Mouse (Mus musculus) layer of hippocampus, postnatal 25 days (tissue): Measurements from ENCODE around the gene Pgls. TPM values are rescaled to one million over a fixed set of nuclear protein-coding genes. Genes with fewer than 3 reads are reported as not detected.
A peak's percentile ranks its signal among the peaks of the same experiment; 100 is the strongest.

ENCODE experiments used
- DNase-seq, 2 experiments: peaks; one replicate each; pipeline ENCODE4 v3.0.0; 2022; ENCODE audit warnings: mixed read lengths in 2 of 2, low spot score in 1 of 2; ENCODE audit errors: extremely low spot score in 1 of 2
- microRNA-seq, 2 experiments: library from miRNA; unstranded; fragments of <30 nt; microRNA quantifications; one replicate each; pipeline ENCODE4 v1.2.0; 2021
- total RNA-seq, 2 experiments: library from RNA; stranded (reverse); gene quantifications; 2 replicates each; pipeline ENCODE4 v1.2.3; 2021

Gene Pgls
- total RNA-seq, 2 experiments from 2014 or later: 36.3 to 38.9 TPM

GRCm38 (mm10) chr8:71633164-71633563, 41.2 kb downstream of the Pgls start:
- DNase-seq: peak in 1 of 2 experiments; percentile 48

GRCm38 (mm10) chr8:71633981-71634667, 42.1 kb downstream of the Pgls start:
- DNase-seq: no peak

- no peak for DNase-seq
Observed at GRCm38 (mm10) chr8:71637149-71638095, 45.4 kb downstream of the Pgls start.

GRCm38 (mm10) chr8:71638321-71638720, 46.3 kb downstream of the Pgls start:
- DNase-seq: no peak

- DNase-seq: no peak
Observed at GRCm38 (mm10) chr8:71639318-71639717, 47.3 kb downstream of the Pgls start.

- DNase-seq: no peak
Observed at GRCm38 (mm10) chr8:71645510-71645909, 53.5 kb downstream of the Pgls start.

Small RNA genes lying within 50 kb of the gene (microRNA-seq; reads per million reads assigned to microRNA genes)
- 29.4 to 33.1 reads per million in 2 experiments for gene Mir6769b

Other genes with a start within 250 kb of the Pgls start
- gene Use1, start 225.3 kb upstream of the Pgls start, total RNA-seq: 100 to 1,000 TPM; 113 TPM
- 10 to 100 TPM; 15.3 to 18.5 TPM for gene Ocel1, start 220.9 kb upstream of the Pgls start, total RNA-seq
- gene Nr2f6, start 210.2 kb upstream of the Pgls start, total RNA-seq: 10 to 100 TPM; 43.0 to 44.1 TPM
- gene Ushbp1, start 196.4 kb upstream of the Pgls start, total RNA-seq: 1 to 10 TPM; 3.6 to 4.4 TPM
- gene Babam1, start 195.3 kb upstream of the Pgls start, total RNA-seq: 10 to 100 TPM; 98.0 to 99.3 TPM
- under 1 TPM; 0.31 to 0.47 TPM for gene Ankle1, start 186.2 kb upstream of the Pgls start, total RNA-seq
- 100 to 1,000 TPM; 235 to 284 TPM for gene Abhd8, start 128.5 kb upstream of the Pgls start, total RNA-seq
- 10 to 100 TPM; 49.9 to 54.7 TPM for gene Mrpl34, start 127.2 kb upstream of the Pgls start, total RNA-seq
- gene Dda1, start 123.0 kb upstream of the Pgls start, total RNA-seq: 10 to 100 TPM; 95.6 to 97.2 TPM
- 10 to 100 TPM; 53.5 to 58.0 TPM for gene Ano8, start 106.2 kb upstream of the Pgls start, total RNA-seq
- 10 to 100 TPM; 28.4 to 36.4 TPM for gene Gtpbp3, start 104.1 kb upstream of the Pgls start, total RNA-seq
- 1 to 10 TPM; 6.1 to 6.7 TPM for gene Plvap, start 80.4 kb upstream of the Pgls start, total RNA-seq
- not detected for gene Ccdc194, start 66.5 kb upstream of the Pgls start, total RNA-seq
- 1 to 10 TPM; 3.0 to 4.1 TPM for gene Bst2, start 54.7 kb upstream of the Pgls start, total RNA-seq
- gene Mvb12a, start 49.3 kb upstream of the Pgls start, total RNA-seq: 10 to 100 TPM; 30.9 to 33.6 TPM
- gene Tmem221, start 33.3 kb upstream of the Pgls start, total RNA-seq: not detected
- not detected for gene Nxnl1, start 25.6 kb upstream of the Pgls start, total RNA-seq
- 100 to 1,000 TPM; 107 to 128 TPM for gene Slc27a1, start 23.3 kb upstream of the Pgls start, total RNA-seq
- 1 to 10 TPM; 2.7 to 4.3 TPM for gene Fam129c, start 5.5 kb downstream of the Pgls start, total RNA-seq
- gene Colgalt1, start 18.8 kb downstream of the Pgls start, total RNA-seq: 10 to 100 TPM; 56.7 to 58.7 TPM
- gene Unc13a, start 79.6 kb downstream of the Pgls start, total RNA-seq: 100 to 1,000 TPM; 235 to 291 TPM
- 1 to 10 TPM; 4.9 to 5.6 TPM for gene Jak3, start 84.1 kb downstream of the Pgls start, total RNA-seq
- 1 to 10 TPM in 1 of 2 experiments, under 1 TPM in 1; 0.98 to 3.3 TPM for gene Insl3, start 97.0 kb downstream of the Pgls start, total RNA-seq
- gene B3gnt3, start 109.6 kb downstream of the Pgls start, total RNA-seq: under 1 TPM; 0.42 to 0.47 TPM
- gene Fcho1, start 133.5 kb downstream of the Pgls start, total RNA-seq: 100 to 1,000 TPM in 1 of 2 experiments, 10 to 100 TPM in 1; 88.0 to 106 TPM